Mouse (Mus musculus): ENCODE data around the gene Zbtb16.
A peak's percentile ranks its signal among the peaks of the same experiment; 100 is the strongest.

Gene Zbtb16

DNA sequence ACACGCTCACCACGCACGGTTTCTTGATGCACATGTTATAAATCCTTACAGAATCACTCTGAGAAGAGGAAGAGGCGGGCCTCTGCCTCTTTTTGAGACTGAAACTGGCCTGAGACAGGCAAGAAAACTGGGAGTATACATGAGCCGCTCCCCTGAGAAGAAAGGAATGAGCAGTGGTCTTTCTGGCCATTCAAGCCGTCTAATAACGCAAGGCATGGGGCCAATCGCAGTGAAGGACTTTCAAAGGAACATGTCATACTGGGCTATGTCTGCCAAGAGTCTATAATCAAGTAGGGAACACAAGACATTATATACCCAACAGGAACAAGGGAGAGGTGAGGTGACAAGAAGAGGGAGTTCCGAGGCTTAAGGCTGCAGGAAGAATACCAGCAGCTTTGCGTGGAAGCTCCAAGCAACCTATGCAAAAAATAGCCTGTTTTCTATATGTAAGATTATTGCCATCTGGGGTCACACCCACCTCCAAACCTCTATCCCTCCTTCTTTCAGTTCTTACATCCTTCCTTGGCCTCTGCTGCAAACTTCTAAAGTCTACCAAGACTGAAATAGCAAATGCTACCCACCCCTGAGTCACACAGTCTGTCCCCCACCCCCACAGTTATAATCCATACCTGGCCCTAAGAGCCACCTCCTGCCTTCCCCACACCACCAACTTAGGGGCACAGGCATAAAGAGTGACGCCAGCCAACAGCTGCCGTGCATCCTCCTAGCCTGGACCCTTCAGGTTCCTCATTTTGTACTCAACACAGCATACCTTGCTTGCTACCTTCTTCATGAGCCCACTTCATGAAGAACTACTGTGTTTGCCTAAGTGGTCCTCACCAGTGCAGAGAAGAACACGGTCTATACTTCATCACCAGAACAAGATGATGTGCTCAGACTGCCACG lies 74.0 kb downstream of the Zbtb16 start:
- no peak for DNase-seq

DNA sequence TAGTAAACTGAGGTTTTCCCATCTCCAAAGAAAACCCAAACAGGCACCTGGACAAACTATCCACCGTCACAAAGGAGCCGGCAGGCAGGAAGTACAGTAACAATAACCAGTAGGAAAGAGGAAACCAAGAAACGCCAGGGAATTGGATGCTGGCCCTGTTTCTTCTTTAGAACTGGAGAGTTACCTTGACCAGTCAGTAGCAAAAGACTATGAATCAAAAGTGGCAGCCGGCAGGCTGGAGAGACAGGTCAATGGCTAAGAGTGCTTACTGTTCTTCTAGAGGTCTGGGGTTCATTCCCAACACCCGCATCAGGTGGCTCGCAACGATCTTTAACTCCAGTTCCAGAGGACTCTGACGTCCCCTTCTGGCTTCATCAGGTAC lies 74.9 kb downstream of the Zbtb16 start:
- DNase-seq, result no peak

- DNase-seq, result peak; percentile 26
Measured at GRCm38 (mm10) chr9:48760449-48761174, 75.4 kb downstream of the Zbtb16 start.

DNA sequence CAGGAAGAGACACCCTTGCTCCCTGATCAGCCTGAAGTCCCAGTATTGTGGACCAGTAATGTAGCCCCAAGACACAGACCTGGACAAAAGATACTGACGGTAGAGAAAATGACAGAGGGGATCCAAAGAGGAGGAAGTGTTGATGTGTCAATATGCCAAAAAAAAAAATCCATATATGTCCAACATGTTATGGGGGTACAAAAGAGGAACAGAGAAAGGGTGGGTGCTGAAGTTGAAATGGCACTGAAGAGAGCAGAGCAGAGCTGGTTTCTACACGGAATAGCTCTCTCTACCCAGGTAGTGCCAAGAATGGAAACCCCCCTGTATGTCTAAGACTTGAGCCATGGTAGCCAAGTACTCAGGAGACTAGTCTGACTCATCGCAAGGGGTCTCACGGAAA lies 76.9 kb downstream of the Zbtb16 start:
- no peak for DNase-seq

DNA sequence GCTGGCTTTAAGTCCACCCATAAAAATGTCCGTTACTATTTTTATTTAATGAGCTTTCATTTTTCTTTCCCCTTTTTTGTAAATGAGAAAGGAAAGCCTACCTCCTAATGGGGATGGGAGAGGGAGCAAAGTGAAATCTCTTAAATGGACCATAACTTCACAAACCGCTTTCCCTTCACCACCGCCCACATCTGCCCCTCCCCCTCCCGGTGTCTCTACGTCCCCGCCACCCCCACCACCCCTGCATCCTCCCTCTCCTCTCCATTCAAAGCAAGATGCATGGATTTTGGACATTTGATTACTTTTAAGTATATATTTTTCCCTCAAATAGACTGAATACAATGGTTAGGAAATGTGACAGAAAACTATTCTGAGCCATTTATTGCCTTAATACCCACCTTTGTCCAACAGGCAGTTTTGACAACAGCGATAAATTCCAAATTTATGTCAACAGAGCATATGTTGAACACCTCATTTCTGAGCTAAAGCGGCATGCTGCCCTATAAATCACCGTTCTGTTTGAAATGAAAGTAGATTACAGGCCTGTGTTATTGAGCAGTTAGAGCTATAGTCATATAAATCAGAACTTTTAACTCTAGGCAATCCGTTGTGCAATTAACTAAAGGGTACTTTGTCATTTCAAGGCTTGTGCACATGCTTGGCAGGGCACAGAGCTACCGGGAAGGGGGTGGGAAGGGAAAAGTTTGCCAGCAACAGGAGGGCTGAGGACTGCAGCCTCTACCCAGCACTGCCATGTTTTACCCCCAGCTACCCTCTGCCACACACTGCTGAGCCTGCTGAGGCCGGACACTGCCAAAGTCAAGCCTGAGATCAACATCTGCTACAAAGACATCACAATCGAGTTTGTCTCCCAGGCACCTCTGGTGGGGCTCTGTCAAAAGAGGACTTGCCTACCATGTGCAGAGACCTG lies 78.1 kb downstream of the Zbtb16 start:
- no peak for DNase-seq

- no peak for DNase-seq
Measured at GRCm38 (mm10) chr9:48756261-48756812, 79.7 kb downstream of the Zbtb16 start.

GRCm38 (mm10) chr9:48755438-48756070 lies 80.5 kb downstream of the Zbtb16 start:
- DNase-seq, result no peak

DNA sequence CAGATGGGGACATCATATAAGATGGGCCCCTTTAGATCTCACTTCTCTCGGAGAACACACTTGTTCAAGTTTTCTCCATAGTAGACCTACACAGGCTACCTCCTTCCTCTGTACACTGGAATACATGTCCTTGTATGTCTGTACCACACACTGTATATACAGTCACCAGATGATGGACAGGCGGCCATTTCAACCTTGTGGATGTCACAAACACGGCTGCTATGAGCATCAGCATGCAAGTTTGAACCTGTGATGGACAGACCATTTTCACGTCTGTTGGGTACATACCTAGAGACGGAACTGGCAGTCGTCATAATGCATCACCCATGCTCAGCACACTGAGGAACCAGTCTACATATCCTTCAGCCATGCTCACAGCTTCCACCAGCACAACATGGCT lies 81.6 kb downstream of the Zbtb16 start:
- no peak for DNase-seq

- DNase-seq, result no peak
Measured at GRCm38 (mm10) chr9:48753881-48754280, 82.1 kb downstream of the Zbtb16 start.

DNA sequence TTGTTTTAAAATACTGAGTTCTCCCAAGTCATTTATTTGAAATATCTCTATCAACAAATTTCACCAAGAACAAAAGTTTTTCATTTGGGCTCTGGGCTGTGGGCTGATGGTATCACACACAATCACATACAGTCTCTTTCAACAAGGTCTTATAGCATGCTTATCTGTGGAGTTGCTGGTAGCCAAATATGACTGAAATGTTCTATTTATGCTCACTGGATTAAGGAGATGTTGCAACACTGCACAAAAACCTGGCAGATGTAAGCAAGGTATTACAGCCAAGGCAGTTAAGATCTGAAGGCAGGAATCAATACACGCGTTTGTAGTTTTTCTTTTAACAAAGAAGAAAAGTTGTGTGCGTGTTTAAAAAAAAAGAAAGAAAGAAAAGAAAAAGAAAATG lies 84.1 kb downstream of the Zbtb16 start:
- no peak for DNase-seq

DNA sequence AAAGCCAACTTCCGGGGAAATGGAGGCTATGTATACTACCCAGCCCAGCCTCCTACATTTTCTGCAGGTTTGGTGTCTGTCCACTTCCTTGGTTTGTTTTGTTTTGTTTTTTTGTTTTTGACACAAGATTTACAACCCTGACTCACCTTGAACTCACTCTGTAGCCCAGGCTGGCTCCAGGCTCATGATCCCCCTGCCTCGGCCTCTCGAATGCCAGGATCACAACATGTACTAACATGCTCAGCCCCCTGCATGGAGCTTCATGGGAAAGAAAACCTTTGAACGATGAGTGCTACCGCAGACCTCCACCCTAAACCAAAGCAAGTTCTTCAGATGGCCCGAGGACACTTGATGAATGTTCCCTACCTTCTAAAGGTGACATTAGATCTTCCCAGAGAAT lies 86.4 kb downstream of the Zbtb16 start:
- no peak for DNase-seq

GRCm38 (mm10) chr9:48749168-48749567 lies 86.9 kb downstream of the Zbtb16 start:
- no peak for DNase-seq

GRCm38 (mm10) chr9:48748761-48749160 lies 87.3 kb downstream of the Zbtb16 start:
- DNase-seq, result no peak

DNA sequence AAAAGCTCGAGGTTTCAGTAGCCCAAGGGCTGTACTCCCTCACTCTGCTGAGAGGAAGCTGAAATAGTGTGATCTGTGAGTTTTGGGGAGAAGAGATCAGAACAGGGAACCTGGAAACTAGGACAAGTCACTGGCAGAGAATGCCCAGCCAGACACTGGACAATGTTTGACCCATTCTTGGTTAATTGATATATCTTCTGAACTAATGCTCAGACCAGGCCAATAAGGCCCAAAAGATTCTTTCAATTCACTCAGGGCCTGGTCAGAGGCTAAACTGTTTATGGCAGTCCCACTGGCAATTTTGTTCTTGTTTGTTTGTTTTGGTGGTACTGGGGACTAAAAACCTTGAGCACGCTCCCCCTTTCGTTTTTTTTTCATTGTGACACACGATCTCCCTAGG lies 87.8 kb downstream of the Zbtb16 start:
- DNase-seq, result no peak

- no peak for DNase-seq
Measured at GRCm38 (mm10) chr9:48746506-48746905, 89.5 kb downstream of the Zbtb16 start.

DNA sequence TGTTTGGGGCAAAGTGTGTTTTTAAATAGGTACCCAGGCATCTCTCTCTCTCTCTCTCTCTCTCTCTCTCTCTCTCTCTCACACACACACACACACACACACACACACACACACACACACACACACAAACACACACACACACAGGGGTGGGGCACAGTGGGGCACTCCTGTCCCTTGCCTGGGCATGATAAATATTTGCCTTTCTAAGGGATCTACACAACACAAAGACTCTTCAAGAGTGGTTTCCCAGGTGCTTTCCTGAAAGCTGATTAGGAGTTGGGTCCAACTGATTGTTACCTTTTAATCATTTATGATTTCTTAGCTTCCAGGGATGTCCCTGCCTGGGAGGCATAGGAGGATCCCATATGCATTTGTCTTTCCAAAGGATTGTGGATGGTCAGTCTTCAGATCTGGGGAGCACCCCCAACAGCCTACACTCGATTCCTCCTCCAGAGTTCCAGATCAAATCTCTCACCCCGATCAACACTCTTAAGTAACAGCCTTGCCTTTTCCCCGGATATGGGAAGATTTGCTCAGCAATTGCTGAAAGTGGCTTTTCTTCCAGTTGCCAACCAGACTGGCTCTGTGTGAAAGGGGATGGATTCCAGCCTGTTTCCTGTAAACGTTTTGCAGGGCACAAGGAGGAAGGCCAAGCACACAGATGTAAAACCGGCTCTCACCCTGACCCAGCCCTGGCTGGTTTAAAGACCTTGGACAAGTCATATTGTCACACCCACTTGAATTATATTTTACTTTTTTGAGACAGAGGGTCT lies 90.5 kb downstream of the Zbtb16 start:
- no peak for DNase-seq

DNA sequence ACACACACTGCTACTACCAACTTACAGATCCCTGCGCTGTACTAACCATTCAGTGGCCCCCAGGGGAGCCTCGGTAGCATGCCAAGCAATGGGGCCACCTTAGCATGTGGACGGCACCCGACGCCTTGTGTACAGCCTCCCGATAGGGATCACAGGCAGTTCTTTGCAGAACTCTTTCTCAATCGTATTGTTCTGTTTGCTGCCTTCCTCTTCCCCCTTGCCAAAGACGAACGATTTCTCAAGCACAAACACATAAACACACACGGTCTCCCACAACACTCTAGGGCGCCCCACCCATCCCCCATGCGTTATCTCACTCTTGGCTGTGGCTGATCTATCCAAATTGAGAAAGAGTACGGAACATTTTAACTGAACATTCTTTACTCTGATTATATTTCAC lies 91.1 kb downstream of the Zbtb16 start:
- no peak for DNase-seq

GRCm38 (mm10) chr9:48744451-48744850 lies 91.6 kb downstream of the Zbtb16 start:
- no peak for DNase-seq

DNA sequence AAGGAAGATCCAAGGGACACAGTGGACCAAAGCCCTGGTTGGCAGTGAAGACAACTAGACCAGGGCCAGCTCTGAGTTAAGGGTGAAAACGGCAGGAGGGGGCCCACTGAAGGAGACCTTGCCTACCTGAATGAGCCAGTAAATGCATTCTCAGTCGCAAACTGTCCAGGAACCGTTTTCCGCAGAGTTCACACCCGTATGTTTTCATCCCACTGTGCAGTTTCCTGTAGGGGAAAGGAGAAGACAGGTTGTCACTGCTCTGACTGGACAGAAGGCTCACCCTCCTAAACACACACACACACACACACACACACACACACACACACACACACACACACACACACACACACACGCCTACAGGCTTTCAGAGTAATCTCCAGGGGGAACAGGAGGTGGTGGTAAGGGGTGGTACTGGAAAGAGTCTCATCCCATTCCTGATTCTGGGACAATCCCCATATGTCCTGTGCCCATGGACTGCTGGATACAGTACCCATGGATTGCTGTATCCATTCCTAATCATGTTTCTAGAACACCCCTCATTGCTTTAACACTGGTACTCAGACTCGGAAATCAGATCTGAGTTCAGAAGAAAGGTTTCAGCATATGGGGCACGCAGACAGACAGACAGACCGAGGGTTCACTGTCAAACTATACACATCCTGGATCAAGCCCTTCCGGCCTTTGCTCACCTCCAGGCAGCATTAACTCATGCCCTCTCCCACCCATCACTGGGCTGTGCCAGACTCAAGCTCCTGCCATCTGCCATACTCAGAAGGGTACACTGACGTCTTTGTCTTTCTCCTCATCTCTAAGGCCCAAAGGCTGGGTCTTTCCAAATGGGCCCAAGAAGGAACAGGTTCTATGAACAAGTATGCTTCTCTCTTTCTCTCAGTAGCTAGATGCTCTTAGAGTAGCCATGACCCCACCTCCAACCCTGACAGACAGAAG lies 92.4 kb downstream of the Zbtb16 start:
- no peak for DNase-seq

GRCm38 (mm10) chr9:48742150-48742549 lies 93.9 kb downstream of the Zbtb16 start:
- no peak for DNase-seq

Data from cerebellum, adult 8-10 months (tissue).